In genomic region chr17:78321216-78321835, GRCm38 (mm10) we compare ENCODE assay signal across 21 mouse cellular contexts.
DNase-seq lines count a peak whose midpoint lies in the region; ATAC-seq and TF ChIP-seq lines count a peak whose summit lies in the region.
"Had no signal": no experiment of that assay in that cellular context is flagged by ENCODE, and none has a peak within 500 bp of the region (broad histone marks: within the 10 kb centered on the region; RNA-seq: fewer than 3 reads in every experiment).

No protein-coding gene starts in this region.

- TF ChIP-seq POLR2A in embryonic fibroblast, embryonic 13.5 days (IDR thresholded peaks at IDR 0.05; ENCODE audit: low read depth, low read length) = no peak

- no peak for ATAC-seq in intestine, embryonic 16.5 days
- no peak for ATAC-seq in intestine, postnatal 0 days
- ATAC-seq in forebrain, embryonic 16.5 days = no peak
- no peak for ATAC-seq in midbrain, embryonic 13.5 days
- ATAC-seq: inflammation-experienced regulatory T-cells, adult 6 months; liver, embryonic 12.5 days; Patski had no signal

- no peak overlapping the region for H3K4me2 ChIP-seq in intestine, embryonic 16.5 days (ENCODE audit: low read depth, low read length)
- no peak overlapping the region for H3K4me2 ChIP-seq in intestine, postnatal 0 days (replicated peaks; ENCODE audit: low read depth)
- no peak overlapping the region for H3K4me2 ChIP-seq in forebrain, embryonic 16.5 days (ENCODE audit: low read length)
- H3K4me2 ChIP-seq in midbrain, embryonic 13.5 days (replicated peaks) = no peak overlapping the region
- H3K4me2 ChIP-seq: embryonic facial prominence, embryonic 13.5 days; hindbrain, embryonic 13.5 days; liver, embryonic 12.5 days; midbrain, embryonic 12.5 days; neural tube, embryonic 12.5 days had no signal

- no peaks in the 10 kb centered on the region; the same call in 1 of the 2 replicates for H3K4me1 ChIP-seq in intestine, embryonic 16.5 days (ENCODE audit: control insufficient read depth, insufficient read depth, low read length)
- no peaks in the 10 kb centered on the region; the same call in 1 of the 2 replicates for H3K4me1 ChIP-seq in intestine, postnatal 0 days (replicated peaks; ENCODE audit: control insufficient read depth, insufficient read depth, low read length)
- H3K4me1 ChIP-seq in embryonic fibroblast, embryonic 13.5 days (ENCODE audit: control insufficient read depth, insufficient read depth, low read length) = peaks cover 24% of the 10 kb centered on the region
- H3K4me1 ChIP-seq in forebrain, embryonic 16.5 days (replicated peaks; ENCODE audit: control insufficient read depth, insufficient read depth, low read length) = peaks cover 7% of the 10 kb centered on the region
- peaks cover 23% of the 10 kb centered on the region for H3K4me1 ChIP-seq in midbrain, embryonic 13.5 days (replicated peaks)

- H3K27me3 ChIP-seq in intestine, embryonic 16.5 days (replicated peaks; ENCODE audit: control insufficient read depth, insufficient read depth, low read length) = no peaks in the 10 kb centered on the region
- H3K27me3 ChIP-seq in intestine, postnatal 0 days (replicated peaks; ENCODE audit: control insufficient read depth, insufficient read depth, low read length) = no peaks in the 10 kb centered on the region
- H3K27me3 ChIP-seq in forebrain, embryonic 16.5 days (replicated peaks; ENCODE audit: control insufficient read depth, insufficient read depth, low read length) = no peaks in the 10 kb centered on the region
- no peaks in the 10 kb centered on the region for H3K27me3 ChIP-seq in midbrain, embryonic 13.5 days
- H3K27me3 ChIP-seq: embryonic facial prominence, embryonic 13.5 days; hindbrain, embryonic 13.5 days; liver, embryonic 12.5 days; midbrain, embryonic 12.5 days; neural tube, embryonic 12.5 days; Patski had no signal

- no peaks in the 10 kb centered on the region for H3K9me3 ChIP-seq in intestine, embryonic 16.5 days (ENCODE audit: control insufficient read depth, low read length)
- no peaks in the 10 kb centered on the region for H3K9me3 ChIP-seq in intestine, postnatal 0 days (ENCODE audit: control insufficient read depth)
- H3K9me3 ChIP-seq in forebrain, embryonic 16.5 days (ENCODE audit: control insufficient read depth, low read length) = no peaks in the 10 kb centered on the region
- no peaks in the 10 kb centered on the region for H3K9me3 ChIP-seq in midbrain, embryonic 13.5 days
- H3K9me3 ChIP-seq: embryonic facial prominence, embryonic 13.5 days; hindbrain, embryonic 13.5 days; liver, embryonic 12.5 days; midbrain, embryonic 12.5 days; neural tube, embryonic 12.5 days had no signal

- intact Hi-C loops in gastrocnemius, adult 2 months (cut with DNase I) = no loop called here

- TF ChIP-seq CTCF in gastrocnemius, adult 2 months (IDR thresholded peaks at IDR 0.05) = no peak
- no peak for TF ChIP-seq CTCF in intestine, postnatal 0 days (IDR thresholded peaks at IDR 0.05; ENCODE audit: low read depth)
- no peak for TF ChIP-seq CTCF in embryonic fibroblast, embryonic 13.5 days (IDR thresholded peaks at IDR 0.05; ENCODE audit: borderline replicate concordance, insufficient read depth, low read length)

- peak overlapping the region; percentile 67 for H3K27ac ChIP-seq in gastrocnemius, adult 2 months
- H3K27ac ChIP-seq in intestine, embryonic 16.5 days (ENCODE audit: low read length) = 0 out of 2 replicates have a peak overlapping the region, but pooled peaks have one; percentile 23
- H3K27ac ChIP-seq in intestine, postnatal 0 days (ENCODE audit: low read depth, low read length) = no peak overlapping the region
- peak overlapping the region; percentile 94 for H3K27ac ChIP-seq in embryonic fibroblast, embryonic 13.5 days (ENCODE audit: insufficient read depth, low read length)
- no peak overlapping the region for H3K27ac ChIP-seq in forebrain, embryonic 16.5 days (ENCODE audit: low read length)
- no peak overlapping the region for H3K27ac ChIP-seq in midbrain, embryonic 13.5 days
- H3K27ac ChIP-seq: embryonic facial prominence, embryonic 13.5 days; hindbrain, embryonic 13.5 days; liver, embryonic 12.5 days; midbrain, embryonic 12.5 days; neural tube, embryonic 12.5 days had no signal

- H3K4me3 ChIP-seq in gastrocnemius, adult 2 months = no peak overlapping the region
- no peak overlapping the region for H3K4me3 ChIP-seq in intestine, embryonic 16.5 days (ENCODE audit: low read length)
- no peak overlapping the region for H3K4me3 ChIP-seq in intestine, postnatal 0 days (ENCODE audit: low read depth, low read length)
- no peak overlapping the region for H3K4me3 ChIP-seq in embryonic fibroblast, embryonic 13.5 days (ENCODE audit: insufficient read depth, low read length)
- no peak overlapping the region for H3K4me3 ChIP-seq in forebrain, embryonic 16.5 days (replicated peaks; ENCODE audit: low read length)
- no peak overlapping the region for H3K4me3 ChIP-seq in midbrain, embryonic 13.5 days (replicated peaks)
- H3K4me3 ChIP-seq: embryonic facial prominence, embryonic 13.5 days; hindbrain, embryonic 13.5 days; liver, embryonic 12.5 days; midbrain, embryonic 12.5 days; neural tube, embryonic 12.5 days had no signal

- no peak for DNase-seq in gastrocnemius, adult 2 months
- DNase-seq in gastrocnemius, adult 8-10 months (ENCODE audit: low spot score in 2 of 2) = no peak
- peak; percentile 18 for DNase-seq in lung, postnatal 14 days
- DNase-seq: adrenal gland, adult 8-10 months; cerebellum, adult 9-11 months; gastrocnemius, postnatal 25 days; spleen, adult 18-20 months; thymus, adult 18-20 months; thymus, postnatal 4 days had no signal

- no peaks in the 10 kb centered on the region for H3K36me3 ChIP-seq in intestine, embryonic 16.5 days (ENCODE audit: control insufficient read depth, insufficient read depth, low read length)
- peaks cover 13% of the 10 kb centered on the region; the same call in 1 of the 2 replicates for H3K36me3 ChIP-seq in intestine, postnatal 0 days (ENCODE audit: control insufficient read depth, insufficient read depth)
- H3K36me3 ChIP-seq in forebrain, embryonic 16.5 days (ENCODE audit: control insufficient read depth, insufficient read depth) = no peaks in the 10 kb centered on the region
- H3K36me3 ChIP-seq in midbrain, embryonic 13.5 days = peaks cover 4% of the 10 kb centered on the region; the same call in 1 of the 2 replicates
- H3K36me3 ChIP-seq: liver, embryonic 12.5 days; neural tube, embryonic 12.5 days had no signal

- WGBS in intestine, embryonic 16.5 days = 76% methylated on average over 11 of the region's 11 CpGs
- WGBS in intestine, postnatal 0 days = 78% methylated on average over 11 of the region's 11 CpGs
- 93% methylated on average over 11 of the region's 11 CpGs for WGBS in forebrain, embryonic 16.5 days
- 90% methylated on average over 11 of the region's 11 CpGs for WGBS in midbrain, embryonic 13.5 days

- H3K9ac ChIP-seq in intestine, embryonic 16.5 days (ENCODE audit: low read depth, low read length) = no peak overlapping the region
- no peak overlapping the region for H3K9ac ChIP-seq in intestine, postnatal 0 days (ENCODE audit: low read depth, low read length)
- no peak overlapping the region for H3K9ac ChIP-seq in forebrain, embryonic 16.5 days (replicated peaks; ENCODE audit: low read depth, low read length)
- H3K9ac ChIP-seq in midbrain, embryonic 13.5 days (replicated peaks) = no peak overlapping the region
- H3K9ac ChIP-seq: embryonic facial prominence, embryonic 13.5 days; hindbrain, embryonic 13.5 days; liver, embryonic 12.5 days; midbrain, embryonic 12.5 days; neural tube, embryonic 12.5 days had no signal

Comparison
In these comparisons a context has a peak if more than half of its experiments do, and no peak if none do; other contexts are left out.
1. H3K27ac ChIP-seq: peak in gastrocnemius, adult 2 months (single experiment), intestine, embryonic 16.5 days (single experiment) and embryonic fibroblast, embryonic 13.5 days (single experiment); none in intestine, postnatal 0 days (single experiment), forebrain, embryonic 16.5 days (single experiment) and midbrain, embryonic 13.5 days (single experiment).